Mouse (Mus musculus) CH12F3 (cell line): ENCODE data around the gene Engase.

ENCODE experiments used
- in situ Hi-C: fragments of 300-500 bp; cut with MboI; formaldehyde crosslinking; loops from 2 replicates; pipeline ENCODE4 v1.14.3; 2020; ENCODE audit warnings: low sequenced_read_pairs

Engase gene

GRCm38 (mm10) chr11:118476396-118477373 lies at the start of gene Engase:
Gene Engase, plus strand, starts transcription at chr11:118476829.
- in situ Hi-C loops: no loop called here

GRCm38 (mm10) chr11:118427266-118427779 lies 49.3 kb upstream of the Engase start:
- in situ Hi-C loops: no loop called here

- in situ Hi-C loops: no loop called here
These were observed 48.6 kb upstream of the Engase start, which contains the start of gene C1qtnf1 for GRCm38 (mm10) chr11:118427986-118428385. Gene C1qtnf1, plus strand, starts transcription at chr11:118428203.

GRCm38 (mm10) chr11:118428460-118428868 lies 48.2 kb upstream of the Engase start:
- in situ Hi-C loops: no loop called here

- in situ Hi-C loops: no loop called here
These were observed 47.5 kb upstream of the Engase start for GRCm38 (mm10) chr11:118428944-118429709.

GRCm38 (mm10) chr11:118430291-118430885 lies 46.2 kb upstream of the Engase start:
- in situ Hi-C loops: no loop called here

GRCm38 (mm10) chr11:118431100-118431948 lies 45.3 kb upstream of the Engase start:
- in situ Hi-C loops: no loop called here

GRCm38 (mm10) chr11:118433398-118433868 lies 43.2 kb upstream of the Engase start:
- in situ Hi-C loops: no loop called here

- in situ Hi-C loops: no loop called here
These were observed 42.5 kb upstream of the Engase start for GRCm38 (mm10) chr11:118434093-118434492.

- in situ Hi-C loops: no loop called here
These were observed 40.1 kb upstream of the Engase start for GRCm38 (mm10) chr11:118436471-118436935.

- in situ Hi-C loops: no loop called here
These were observed 37.8 kb upstream of the Engase start for GRCm38 (mm10) chr11:118438665-118439414.

GRCm38 (mm10) chr11:118442691-118443090 lies 33.9 kb upstream of the Engase start:
- in situ Hi-C loops: no loop called here

- in situ Hi-C loops: no loop called here
These were observed 33.2 kb upstream of the Engase start for GRCm38 (mm10) chr11:118443201-118443970.

GRCm38 (mm10) chr11:118445843-118446242 lies 30.8 kb upstream of the Engase start:
- in situ Hi-C loops: no loop called here

GRCm38 (mm10) chr11:118447346-118447745 lies 29.3 kb upstream of the Engase start:
- in situ Hi-C loops: no loop called here

- in situ Hi-C loops: no loop called here
These were observed 28.2 kb upstream of the Engase start for GRCm38 (mm10) chr11:118448385-118448784.

- in situ Hi-C loops: no loop called here
These were observed 25.4 kb upstream of the Engase start for GRCm38 (mm10) chr11:118451211-118451610.

- in situ Hi-C loops: no loop called here
These were observed 23.7 kb upstream of the Engase start for GRCm38 (mm10) chr11:118452955-118453354.
